Mouse (Mus musculus): Measurements from ENCODE around the gene Arhgap24.

The Arhgap24 gene

GRCm38 (mm10) chr5:102502333-102502732, 21.1 kb downstream of the Arhgap24 start:
- DNase-seq (ENCODE audit: low read depth, low spot score): no peak

GRCm38 (mm10) chr5:102503066-102503465, 21.9 kb downstream of the Arhgap24 start:
- no peak for DNase-seq (ENCODE audit: low read depth, low spot score)

- DNase-seq (ENCODE audit: low read depth, low spot score): no peak
Observed at GRCm38 (mm10) chr5:102503868-102504267, 22.7 kb downstream of the Arhgap24 start.

- no peak for DNase-seq (ENCODE audit: low read depth, low spot score)
Observed at GRCm38 (mm10) chr5:102504557-102504956, 23.4 kb downstream of the Arhgap24 start.

GRCm38 (mm10) chr5:102508162-102508561, 27.0 kb downstream of the Arhgap24 start:
- DNase-seq (ENCODE audit: low read depth, low spot score): no peak

- no peak for DNase-seq (ENCODE audit: low read depth, low spot score)
Observed at GRCm38 (mm10) chr5:102509381-102509780, 28.2 kb downstream of the Arhgap24 start.

- no peak for DNase-seq (ENCODE audit: low read depth, low spot score)
Observed at GRCm38 (mm10) chr5:102511651-102512050, 30.5 kb downstream of the Arhgap24 start.

GRCm38 (mm10) chr5:102515496-102515895, 34.3 kb downstream of the Arhgap24 start:
- DNase-seq (ENCODE audit: low read depth, low spot score): no peak

GRCm38 (mm10) chr5:102520506-102520905, 39.3 kb downstream of the Arhgap24 start:
- no peak for DNase-seq (ENCODE audit: low read depth, low spot score)

GRCm38 (mm10) chr5:102535311-102535710, 54.1 kb downstream of the Arhgap24 start:
- no peak for DNase-seq (ENCODE audit: low read depth, low spot score)

GRCm38 (mm10) chr5:102537819-102538218, 56.6 kb downstream of the Arhgap24 start:
- DNase-seq (ENCODE audit: low read depth, low spot score): no peak

- DNase-seq (ENCODE audit: low read depth, low spot score): no peak
Observed at GRCm38 (mm10) chr5:102546296-102546695, 65.1 kb downstream of the Arhgap24 start.

GRCm38 (mm10) chr5:102547786-102548185, 66.6 kb downstream of the Arhgap24 start:
- no peak for DNase-seq (ENCODE audit: low read depth, low spot score)

- DNase-seq (ENCODE audit: low read depth, low spot score): no peak
Observed at GRCm38 (mm10) chr5:102548382-102548781, 67.2 kb downstream of the Arhgap24 start.

- DNase-seq (ENCODE audit: low read depth, low spot score): no peak
Observed at GRCm38 (mm10) chr5:102550211-102550610, 69.0 kb downstream of the Arhgap24 start.

- no peak for DNase-seq (ENCODE audit: low read depth, low spot score)
Observed at GRCm38 (mm10) chr5:102550870-102551637, 69.9 kb downstream of the Arhgap24 start.

- DNase-seq (ENCODE audit: low read depth, low spot score): no peak
Observed at GRCm38 (mm10) chr5:102552533-102552932, 71.3 kb downstream of the Arhgap24 start.

GRCm38 (mm10) chr5:102555958-102556357, 74.8 kb downstream of the Arhgap24 start:
- no peak for DNase-seq (ENCODE audit: low read depth, low spot score)

GRCm38 (mm10) chr5:102560270-102560669, 79.1 kb downstream of the Arhgap24 start:
- no peak for DNase-seq (ENCODE audit: low read depth, low spot score)

- DNase-seq (ENCODE audit: low read depth, low spot score): no peak
Observed at GRCm38 (mm10) chr5:102563971-102564370, 82.8 kb downstream of the Arhgap24 start.

GRCm38 (mm10) chr5:102568764-102569163, 87.6 kb downstream of the Arhgap24 start:
- DNase-seq (ENCODE audit: low read depth, low spot score): no peak

GRCm38 (mm10) chr5:102571445-102571844, 90.3 kb downstream of the Arhgap24 start:
- DNase-seq (ENCODE audit: low read depth, low spot score): no peak

- no peak for DNase-seq (ENCODE audit: low read depth, low spot score)
Observed at GRCm38 (mm10) chr5:102576750-102577149, 95.6 kb downstream of the Arhgap24 start.

- DNase-seq (ENCODE audit: low read depth, low spot score): no peak
Observed at GRCm38 (mm10) chr5:102577729-102578128, 96.5 kb downstream of the Arhgap24 start.
